Mouse (Mus musculus): ENCODE data around the gene Mus81.

The Mus81 gene

DNA sequence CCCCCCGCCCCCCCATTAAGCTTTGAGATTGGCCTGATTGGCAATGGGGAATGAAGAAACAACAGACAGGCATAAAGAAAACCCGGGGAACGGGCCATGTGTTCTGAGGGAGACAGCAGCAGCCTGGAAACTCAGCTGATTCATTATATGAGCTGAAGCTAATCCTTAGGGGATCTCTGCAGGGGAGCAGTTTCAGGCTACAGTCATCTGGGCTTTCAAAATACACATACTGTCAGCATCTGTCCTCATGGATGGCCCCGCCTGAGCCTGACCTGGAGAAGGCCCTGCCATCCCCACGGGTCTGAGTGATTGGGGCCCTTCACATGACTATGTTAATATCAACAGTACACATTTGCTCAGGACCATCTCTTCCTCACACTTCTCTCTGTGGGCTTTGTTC lies 16.4 kb downstream of the Mus81 start:
- DNase-seq (ENCODE audit: low spot score in 2 of 2): no peak

DNA sequence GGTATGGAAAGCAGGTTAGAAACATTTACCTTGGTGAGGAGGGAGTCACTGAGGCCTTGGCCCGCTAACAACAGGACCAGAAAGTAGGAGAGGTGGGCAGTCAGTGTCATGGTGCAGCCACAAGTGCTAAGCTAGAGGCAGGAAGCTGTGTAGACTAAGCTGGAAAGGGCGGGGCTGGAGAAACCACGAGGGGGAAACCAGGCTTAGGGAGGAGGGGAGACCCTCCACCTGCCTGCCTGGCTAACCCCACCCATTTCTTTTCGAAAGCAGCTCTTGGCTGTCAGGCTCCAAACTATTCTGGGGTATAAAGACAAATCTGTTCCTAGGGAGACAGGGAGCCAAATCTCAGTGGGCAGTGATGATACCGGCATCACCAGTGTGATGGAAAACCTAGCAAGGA lies 19.8 kb downstream of the Mus81 start, which contains the start of gene Ctsw:
Gene Ctsw, minus strand, starts transcription at position 134 of the 400 bp plus-strand sequence.
- peak in 1 of 2 experiments; percentile 53 for DNase-seq (ENCODE audit: low spot score in 2 of 2)

- DNase-seq (ENCODE audit: low spot score in 2 of 2): no peak
Measured at GRCm38 (mm10) chr19:5466916-5467500, 21.2 kb downstream of the Mus81 start.

DNA sequence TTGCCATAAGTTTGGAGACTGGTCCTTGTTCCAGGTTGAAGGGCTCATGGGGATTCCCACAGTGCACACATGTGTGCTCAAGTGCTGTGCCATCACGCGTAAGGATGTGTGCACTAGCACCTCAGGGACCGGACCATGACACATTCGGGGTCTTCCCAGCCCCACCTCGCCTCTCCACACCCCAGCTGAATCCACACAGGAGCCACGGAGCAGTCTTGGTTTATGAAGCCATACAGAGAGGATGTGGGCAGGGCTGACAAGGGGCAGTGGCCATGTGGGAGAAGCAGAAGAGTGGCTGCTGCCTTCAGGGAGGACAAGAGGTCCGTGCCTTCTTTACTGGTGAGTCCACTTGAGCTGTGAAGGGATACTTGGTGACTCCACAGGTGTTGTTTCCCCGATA lies 23.2 kb downstream of the Mus81 start:
- no peak for DNase-seq (ENCODE audit: low spot score in 2 of 2)

DNA sequence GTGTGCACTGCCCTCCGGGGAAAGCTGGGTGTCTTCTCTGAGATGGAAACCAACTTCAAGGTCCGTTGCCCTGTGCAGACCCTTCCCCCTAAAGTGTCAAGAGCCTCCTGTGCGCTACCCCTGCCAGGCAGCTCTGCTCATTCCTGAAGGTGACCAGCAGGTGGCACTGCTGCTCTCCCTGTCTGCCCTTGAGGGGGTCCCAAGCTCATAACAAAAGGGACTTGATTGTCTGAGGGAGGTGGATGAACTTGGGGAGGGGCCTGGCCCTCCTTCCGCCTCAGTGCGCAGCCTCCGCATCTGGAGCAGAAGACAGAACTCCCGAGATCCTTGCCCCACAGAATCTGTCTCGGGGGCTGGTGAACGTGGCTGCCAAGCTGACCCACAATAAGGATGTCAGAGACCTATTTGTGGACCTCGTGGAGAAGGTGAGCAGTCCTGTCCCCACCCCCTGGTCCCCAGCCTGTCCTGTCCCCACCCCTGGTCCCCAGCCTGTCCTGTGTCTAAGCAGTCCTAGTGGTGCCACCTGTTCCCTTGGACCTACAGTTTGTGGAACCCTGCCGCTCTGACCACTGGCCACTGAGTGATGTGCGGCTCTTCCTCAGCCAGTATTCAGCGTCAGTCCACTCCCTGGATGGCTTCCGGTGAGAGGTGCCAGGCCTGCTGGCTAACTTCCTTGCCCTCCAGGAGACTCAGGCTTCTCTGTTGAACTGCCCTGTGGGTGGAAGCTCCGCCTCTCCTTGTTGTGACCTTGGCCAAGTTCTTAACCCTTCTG lies 24.2 kb downstream of the Mus81 start:
- peak; percentile 70 to 80 for DNase-seq (ENCODE audit: low spot score in 2 of 2)

DNA sequence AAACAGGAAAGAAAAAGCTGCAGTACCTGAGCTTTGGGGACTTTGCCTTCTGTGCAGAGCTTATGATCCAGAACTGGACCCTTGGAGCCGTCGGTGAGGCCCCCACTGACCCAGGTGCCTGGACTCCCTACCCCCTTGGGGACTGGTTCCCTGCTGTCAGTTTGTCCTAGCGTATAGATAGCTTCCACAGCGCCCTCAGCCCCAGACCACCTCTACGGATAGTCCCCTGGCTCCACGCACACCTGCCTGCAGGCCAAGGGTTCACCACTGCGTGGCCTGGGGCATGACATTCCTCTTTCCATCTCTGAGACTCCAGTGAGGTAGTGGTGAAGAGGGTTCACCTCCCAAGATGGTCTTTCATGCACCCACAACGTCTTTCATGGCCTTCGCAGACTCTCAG lies 25.0 kb downstream of the Mus81 start:
- no peak for DNase-seq (ENCODE audit: low spot score in 2 of 2)

- no peak for DNase-seq (ENCODE audit: low spot score in 2 of 2)
Measured at GRCm38 (mm10) chr19:5461411-5461810, 26.8 kb downstream of the Mus81 start.

DNA sequence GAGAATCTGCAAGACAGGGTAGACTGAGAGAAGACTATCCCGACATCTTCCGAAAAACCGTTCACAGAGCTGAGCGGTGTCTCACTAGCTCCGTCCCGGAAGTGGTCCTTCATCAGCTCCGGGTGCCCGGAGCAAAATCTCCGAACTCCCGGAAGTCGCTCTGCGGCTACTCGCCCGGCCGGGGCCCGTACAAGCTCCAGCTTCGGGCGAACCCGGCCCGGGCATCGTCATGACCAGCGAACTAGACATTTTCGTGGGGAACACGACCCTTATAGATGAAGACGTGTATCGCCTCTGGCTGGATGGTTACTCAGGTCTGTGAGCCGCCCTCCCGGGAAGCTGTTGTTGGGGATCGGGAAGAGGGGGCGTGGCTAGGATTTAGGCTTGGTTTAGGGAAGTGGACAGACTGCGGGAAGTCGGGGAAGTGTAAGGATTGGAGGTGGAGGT lies 27.7 kb downstream of the Mus81 start, which contains the start of gene Fibp:
Gene Fibp, plus strand, starts transcription at position 151 of the 447 bp plus-strand sequence.
- peak; percentile 93 to 94 for DNase-seq (ENCODE audit: low spot score in 2 of 2)

DNA sequence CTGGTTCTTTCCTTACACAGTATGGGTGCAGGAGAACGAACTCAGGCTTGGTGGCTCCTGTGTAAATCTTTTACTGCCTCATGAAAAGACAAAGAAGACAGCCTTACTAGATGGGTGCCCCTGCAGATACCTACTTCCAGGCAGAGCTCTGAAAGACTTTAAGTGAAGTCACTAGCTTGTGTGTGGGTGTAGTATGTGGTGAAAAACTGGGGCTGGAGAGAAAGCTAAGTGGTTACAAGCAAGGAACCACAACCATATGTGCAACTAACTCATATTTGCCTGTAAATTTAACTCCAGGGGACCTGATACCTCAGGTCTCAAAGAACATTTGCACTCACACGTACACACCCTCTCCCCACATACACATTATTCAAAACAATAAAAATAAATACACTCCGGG lies 28.3 kb downstream of the Mus81 start:
- DNase-seq (ENCODE audit: low spot score in 2 of 2): no peak

DNA sequence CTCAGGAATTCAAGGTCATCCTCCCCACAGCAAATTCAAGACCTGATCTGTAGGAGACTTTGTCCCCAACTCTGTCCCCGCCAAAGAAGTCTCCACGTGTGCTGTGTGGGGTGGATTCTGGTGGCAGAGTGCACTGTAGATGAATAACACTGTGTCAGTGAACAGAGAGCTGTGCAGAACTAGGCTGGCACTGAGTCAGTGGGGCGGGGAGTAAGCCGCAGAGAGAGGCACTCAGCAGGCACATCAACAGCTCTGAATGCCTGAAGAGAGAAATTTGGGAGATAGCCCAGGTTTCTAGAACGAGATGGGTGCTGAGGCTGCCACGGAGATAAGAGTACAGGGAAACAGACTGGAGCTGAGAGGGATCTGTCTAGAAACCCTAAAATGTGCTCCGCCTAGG lies 29.2 kb downstream of the Mus81 start:
- peak; percentile 76 to 77 for DNase-seq (ENCODE audit: low spot score in 2 of 2)

DNA sequence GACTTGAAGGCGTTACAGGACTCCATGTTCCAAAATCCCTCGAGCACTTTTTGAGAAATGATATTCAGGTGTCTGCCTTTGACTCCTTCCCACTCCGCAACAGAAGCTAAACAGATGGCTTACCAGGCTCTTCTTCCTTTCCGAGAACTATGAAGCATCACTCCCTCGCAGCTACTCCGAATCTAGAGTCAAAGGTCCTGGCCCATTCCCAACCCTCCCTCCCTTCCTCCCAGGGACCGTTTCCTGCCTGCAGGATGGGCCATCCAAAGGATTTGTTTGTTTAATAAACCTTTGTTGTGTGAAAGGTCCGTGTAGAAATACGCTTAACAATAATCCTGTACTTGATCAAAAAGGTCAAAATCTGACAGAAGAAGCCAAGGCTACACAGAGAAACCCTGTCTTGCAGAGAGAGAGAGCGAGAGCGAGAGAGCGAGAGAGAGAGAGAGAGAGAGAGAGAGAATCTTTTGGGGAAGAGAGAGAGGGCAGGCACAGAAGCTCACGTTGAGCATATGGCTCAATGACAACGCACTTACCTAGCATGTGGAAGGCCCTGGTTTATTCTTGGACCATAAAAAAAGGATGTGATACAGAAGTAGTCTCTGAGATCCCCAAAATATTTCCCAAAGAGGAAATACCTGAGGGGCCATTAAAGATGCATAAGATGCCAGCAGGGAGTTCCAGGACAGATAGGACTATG lies 30.3 kb downstream of the Mus81 start, which contains the start of gene Ccdc85b:
Gene Ccdc85b, minus strand, starts transcription at position 149 of the 697 bp plus-strand sequence.
- DNase-seq (ENCODE audit: low spot score in 2 of 2): no peak

DNA sequence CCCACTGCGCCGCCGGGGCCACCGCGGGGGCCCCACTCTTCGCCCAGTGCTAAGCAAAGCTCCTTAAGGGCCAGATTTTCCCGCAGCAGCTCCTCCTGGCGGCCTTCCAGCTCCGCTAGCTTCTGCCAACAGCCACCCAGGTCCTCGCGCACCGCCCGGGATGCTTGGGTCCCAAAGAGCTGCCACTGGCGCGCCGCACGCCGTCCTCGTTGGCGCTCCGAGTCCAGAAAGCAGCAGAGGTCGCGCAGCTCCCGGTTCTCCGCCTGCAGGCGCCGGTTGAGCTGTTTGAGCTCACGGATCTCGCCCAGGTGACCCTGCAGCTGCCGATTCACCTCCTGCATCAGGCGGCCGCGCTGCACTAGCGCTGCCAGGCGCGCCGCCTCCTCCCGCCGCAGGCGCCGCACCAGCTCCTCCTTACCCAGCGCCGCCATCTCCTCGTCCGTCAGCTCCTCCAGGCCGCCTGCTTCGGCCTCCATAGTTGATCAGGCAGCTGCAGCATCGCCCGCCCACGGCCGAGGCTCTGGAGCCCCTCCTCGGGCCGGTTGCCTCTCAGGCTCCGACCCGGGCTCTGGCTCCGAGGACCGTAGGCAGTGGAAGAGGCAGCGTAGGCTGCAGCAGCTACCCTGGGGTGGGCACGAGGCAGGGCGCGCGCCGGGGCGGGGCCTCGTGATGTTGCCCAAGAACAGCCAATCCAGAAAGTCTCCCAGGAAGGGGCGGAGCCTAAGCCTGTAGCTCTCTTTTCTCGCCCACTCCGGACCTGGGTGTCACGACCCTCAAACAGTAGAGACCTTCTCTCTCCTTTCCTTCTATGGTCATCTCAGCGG lies 31.1 kb downstream of the Mus81 start:
- peak; percentile 97 to 98 for DNase-seq (ENCODE audit: low spot score in 2 of 2)

DNA sequence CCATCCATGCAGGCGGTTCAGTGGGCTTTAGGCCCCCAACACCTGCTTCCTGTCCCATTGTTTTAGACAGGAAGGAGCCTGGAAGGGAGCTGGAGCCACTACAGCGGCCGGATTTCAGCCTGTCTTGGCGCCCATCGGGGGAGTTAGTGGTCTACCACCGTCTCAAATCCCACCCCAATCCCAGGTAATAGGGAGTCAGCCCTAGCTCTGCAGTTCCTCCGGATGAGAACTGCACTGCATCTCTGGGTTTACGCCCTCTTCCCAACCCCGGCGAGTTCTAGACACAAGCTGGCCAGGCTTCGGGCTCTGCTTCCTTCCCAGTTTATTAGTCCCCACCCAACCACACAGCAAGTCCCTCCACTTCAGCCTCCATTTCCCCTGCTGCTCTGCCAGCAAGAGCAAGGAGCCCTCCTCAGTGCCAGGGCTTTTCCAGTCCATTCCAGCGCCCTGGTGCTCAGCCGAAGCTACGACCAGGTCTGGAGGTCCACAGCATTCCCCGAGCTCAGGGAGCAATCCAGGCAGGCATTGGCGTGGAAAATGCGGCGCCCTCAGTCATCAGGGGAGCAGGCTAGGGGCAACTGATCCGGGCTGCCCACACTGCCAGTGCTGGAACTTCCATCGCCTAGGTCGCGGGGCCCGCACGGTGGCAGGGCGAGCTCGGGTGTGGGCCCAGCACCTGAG lies 31.8 kb downstream of the Mus81 start:
- no peak for DNase-seq (ENCODE audit: low spot score in 2 of 2)

- DNase-seq (ENCODE audit: low spot score in 2 of 2): peak in 1 of 2 experiments; percentile 39
Measured at GRCm38 (mm10) chr19:5455568-5455967, 32.6 kb downstream of the Mus81 start.

- DNase-seq (ENCODE audit: low spot score in 2 of 2): no peak
Measured at GRCm38 (mm10) chr19:5455037-5455436, 33.2 kb downstream of the Mus81 start.

- DNase-seq (ENCODE audit: low spot score in 2 of 2): no peak
Measured at GRCm38 (mm10) chr19:5451766-5452165, 36.4 kb downstream of the Mus81 start.

GRCm38 (mm10) chr19:5449673-5450072 lies 38.5 kb downstream of the Mus81 start:
- no peak for DNase-seq (ENCODE audit: low spot score in 2 of 2)

- DNase-seq (ENCODE audit: low spot score in 2 of 2): no peak
Measured at GRCm38 (mm10) chr19:5448354-5449150, 39.6 kb downstream of the Mus81 start.

GRCm38 (mm10) chr19:5447515-5448353 lies 40.5 kb downstream of the Mus81 start, which contains the start of gene Fosl1:
TSS of gene Fosl1 (plus strand) at chr19:5447547.
- peak; percentile 76 to 79 for DNase-seq (ENCODE audit: low spot score in 2 of 2)

Measured in right cerebral cortex, postnatal 10 days (tissue).